Mouse (Mus musculus) hindbrain, embryonic 10.5 days (tissue): ENCODE measurements around the gene Cox7a1. TPM values are rescaled to one million over a fixed set of nuclear protein-coding genes. Genes with fewer than 3 reads are reported as not detected.
A peak's percentile ranks its signal among the peaks of the same experiment; 100 is the strongest.

Experiments
- DNase-seq: peaks from one replicate; pipeline ENCODE4 v3.0.0-alpha.2; 2017; ENCODE audit warnings: low spot score
- H3K27ac ChIP-seq: fragments of 300-500 bp; sonication (generic); 2 replicates; pipeline ENCODE4 v1.5.1; 2016; ENCODE audit warnings: mild to moderate bottlenecking, moderate library complexity
- H3K27me3 ChIP-seq: fragments of 300-500 bp; sonication (generic); 2 replicates; pipeline ENCODE4 v1.6.1; 2016; ENCODE audit warnings: mild to moderate bottlenecking; ENCODE audit not compliant: poor library complexity, insufficient read depth, severe bottlenecking
- H3K36me3 ChIP-seq: fragments of 300-500 bp; sonication (generic); 2 replicates; pipeline ENCODE4 v1.6.1; 2016; ENCODE audit warnings: mild to moderate bottlenecking, moderate library complexity
- H3K4me1 ChIP-seq: fragments of 300-500 bp; sonication (generic); replicated peaks from 2 replicates; pipeline ENCODE4 v1.6.1; 2016; ENCODE audit warnings: mild to moderate bottlenecking
- H3K4me3 ChIP-seq: fragments of 300-500 bp; sonication (generic); 2 replicates; pipeline ENCODE4 v1.5.1; 2016; ENCODE audit warnings: mild to moderate bottlenecking, moderate library complexity
- H3K9me3 ChIP-seq: fragments of 300-500 bp; sonication (generic); 2 replicates; pipeline ENCODE4 v1.6.1; 2016; ENCODE audit warnings: mild to moderate bottlenecking, moderate library complexity
- WGBS: fragments of 180-500 bp; shearing (Covaris S2); methylation state at CpG from one replicate; pipeline ENCODE4 v1.1.7; 2016; 5-methylcytosine and 5-hydroxymethylcytosine counted together
- polyA plus RNA-seq: library from polyadenylated mRNA; unstranded; fragments of >200 nt; fragmentation: Nextera tagmentation; extraction: Ambion mirVana; gene quantifications from 2 replicates; pipeline ENCODE4 v1.2.1, GENCODE M21; 2016

Gene Cox7a1
- polyA plus RNA-seq = 3.8 and 8.2 TPM in 2 replicates

- H3K4me3 ChIP-seq = peak within 1 kb of the TSS; percentile 45
- H3K27me3 ChIP-seq = no peaks in the 10 kb centered on the region
- H3K36me3 ChIP-seq = peaks cover 51% of the 10 kb centered on the region
- H3K4me1 ChIP-seq = peaks cover 15% of the 10 kb centered on the region
- DNase-seq = peak; percentile 82
- H3K27ac ChIP-seq = peak within 1 kb of the TSS; percentile 57
- no peaks in the 10 kb centered on the region for H3K9me3 ChIP-seq
- WGBS = under 1% methylated on average over 11 of the region's 11 CpGs
These were observed at the start of gene Cox7a1 for GRCm38 (mm10) chr7:30183879-30184289. Cox7a1 (plus strand) TSS chr7:30184144.

DNA sequence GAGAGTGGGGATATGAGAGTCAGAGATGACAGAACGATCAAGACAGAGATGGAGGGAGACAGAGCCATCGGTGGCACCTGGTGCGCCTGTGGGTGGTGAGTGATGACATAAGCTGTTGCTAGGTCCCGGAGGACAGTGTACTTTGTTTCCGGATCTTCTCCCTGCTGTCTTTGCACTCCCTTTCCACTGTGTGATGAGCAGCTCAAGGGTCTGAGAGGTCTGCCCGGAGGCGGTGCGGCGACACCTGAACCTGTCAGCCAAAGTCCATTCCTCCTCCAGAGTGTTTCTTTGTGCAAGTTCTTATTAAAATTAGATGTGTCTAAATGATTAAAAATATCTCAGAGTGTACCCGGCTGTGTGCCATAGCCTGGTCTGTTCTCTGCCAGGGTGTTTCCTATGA is 47.1 kb upstream of the Cox7a1 start:
- Histone ChIP-seq H3K9me3 (peaks cover 15% of the 10 kb centered on the region), H3K4me1 (no peaks in the 10 kb centered on the region), H3K27ac (no peak overlapping the region), H3K36me3 (peaks cover 98% of the 10 kb centered on the region), H3K27me3 (no peaks in the 10 kb centered on the region), H3K4me3 (no peak overlapping the region)
- 91% methylated on average over 10 of the region's 10 CpGs for WGBS
- no peak for DNase-seq

DNA sequence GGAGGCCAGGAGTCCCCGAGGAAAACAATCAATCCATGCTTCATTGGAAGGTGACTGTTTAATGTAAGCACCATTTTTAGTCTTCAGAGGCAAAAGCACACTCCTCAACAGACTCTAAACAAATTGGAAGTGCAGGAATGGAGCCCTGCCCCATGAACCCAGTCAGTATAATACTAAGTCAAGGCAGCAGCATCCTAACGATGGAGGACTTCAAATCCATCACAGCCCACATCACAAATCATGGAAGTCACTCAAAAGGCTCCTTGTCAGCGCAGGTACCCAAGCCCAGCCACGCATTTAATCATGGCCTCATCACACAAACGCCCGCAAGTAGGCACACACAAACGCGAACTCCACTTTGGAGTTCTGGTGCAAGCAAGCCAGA is 40.8 kb upstream of the Cox7a1 start:
- H3K36me3 ChIP-seq = peaks cover 67% of the 10 kb centered on the region
- WGBS = 16% methylated on average over 8 of the region's 8 CpGs
- H3K27ac ChIP-seq = peak overlapping the region; percentile 91
- H3K4me3 ChIP-seq = peak overlapping the region; percentile 68
- peaks cover 35% of the 10 kb centered on the region for H3K9me3 ChIP-seq
- H3K27me3 ChIP-seq = no peaks in the 10 kb centered on the region
- DNase-seq = no peak
- H3K4me1 ChIP-seq = peaks cover 5% of the 10 kb centered on the region

DNA sequence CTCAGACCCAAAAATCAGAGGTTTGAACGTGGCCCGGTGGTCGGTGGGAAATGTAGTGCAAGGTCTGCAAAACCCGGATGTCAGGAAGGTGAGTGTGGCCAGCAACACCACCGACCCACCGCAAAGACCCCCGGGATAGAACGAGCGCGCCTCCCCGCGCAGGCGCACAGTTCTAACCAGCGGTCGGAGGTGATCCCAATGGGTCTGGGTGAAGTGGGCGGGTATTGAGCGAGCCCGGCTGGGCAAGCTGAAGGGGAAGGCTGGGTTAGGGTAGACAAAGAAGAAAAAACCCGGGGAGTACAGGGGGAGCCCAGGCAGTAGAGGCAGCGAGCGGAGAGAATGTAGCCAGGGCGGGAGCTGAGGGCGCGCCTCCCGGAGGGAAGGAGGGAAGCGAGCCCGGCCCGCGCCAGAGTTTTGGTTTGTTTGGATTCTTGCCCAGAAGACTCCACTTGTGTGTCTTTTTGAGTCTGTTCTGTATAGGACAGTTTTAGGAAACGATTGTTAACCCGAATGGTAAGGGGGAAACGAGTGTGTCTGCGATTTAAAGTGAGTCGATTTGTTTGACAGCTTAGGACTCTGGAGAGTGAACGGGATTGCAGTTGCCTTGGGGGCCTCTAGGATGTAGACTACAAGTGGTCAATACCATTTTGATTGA is 40.3 kb upstream of the Cox7a1 start:
- peak overlapping the region; percentile 91 for H3K27ac ChIP-seq
- peak overlapping the region; percentile 68 for H3K4me3 ChIP-seq
- peaks cover 67% of the 10 kb centered on the region for H3K36me3 ChIP-seq
- 2% methylated on average over 35 of the region's 35 CpGs for WGBS
- H3K27me3 ChIP-seq = no peaks in the 10 kb centered on the region
- peaks cover 40% of the 10 kb centered on the region for H3K9me3 ChIP-seq
- H3K4me1 ChIP-seq = peaks cover 5% of the 10 kb centered on the region
- peak; percentile 92 for DNase-seq

GRCm38 (mm10) chr7:30147011-30147410 is 36.9 kb upstream of the Cox7a1 start:
- Histone ChIP-seq H3K27ac (no peak overlapping the region), H3K4me3 (no peak overlapping the region), H3K4me1 (peaks cover 5% of the 10 kb centered on the region), H3K9me3 (peaks cover 69% of the 10 kb centered on the region), H3K36me3 (peaks cover 67% of the 10 kb centered on the region), H3K27me3 (no peaks in the 10 kb centered on the region)
- no peak for DNase-seq
- 93% methylated on average over 5 of the region's 5 CpGs for WGBS

DNA sequence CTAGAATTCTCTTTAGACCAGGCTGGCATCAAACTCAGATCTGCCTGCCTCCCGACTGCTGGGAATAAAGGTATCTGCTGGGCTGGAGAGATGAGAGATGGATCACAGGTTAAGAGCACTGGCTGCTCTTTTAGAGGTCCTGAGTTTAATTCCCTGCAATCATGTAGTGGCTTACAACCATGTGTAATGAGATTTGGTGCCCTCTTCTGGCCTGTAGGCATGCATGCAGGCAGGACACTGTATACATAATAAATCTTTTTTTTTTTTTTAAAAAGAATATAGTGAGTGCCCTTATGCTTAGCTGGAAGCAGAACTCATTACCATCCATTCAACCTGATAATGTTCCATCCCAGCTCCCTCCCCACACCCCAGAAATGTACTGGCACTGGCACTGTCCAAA is 29.9 kb upstream of the Cox7a1 start:
- no peak overlapping the region for H3K27ac ChIP-seq
- H3K27me3 ChIP-seq = no peaks in the 10 kb centered on the region
- no peaks in the 10 kb centered on the region for H3K4me1 ChIP-seq
- no peak for DNase-seq
- 95% methylated on average over 1 of the region's 1 CpGs for WGBS
- peaks cover 98% of the 10 kb centered on the region for H3K9me3 ChIP-seq
- H3K36me3 ChIP-seq = peaks cover 95% of the 10 kb centered on the region
- H3K4me3 ChIP-seq = no peak overlapping the region

DNA sequence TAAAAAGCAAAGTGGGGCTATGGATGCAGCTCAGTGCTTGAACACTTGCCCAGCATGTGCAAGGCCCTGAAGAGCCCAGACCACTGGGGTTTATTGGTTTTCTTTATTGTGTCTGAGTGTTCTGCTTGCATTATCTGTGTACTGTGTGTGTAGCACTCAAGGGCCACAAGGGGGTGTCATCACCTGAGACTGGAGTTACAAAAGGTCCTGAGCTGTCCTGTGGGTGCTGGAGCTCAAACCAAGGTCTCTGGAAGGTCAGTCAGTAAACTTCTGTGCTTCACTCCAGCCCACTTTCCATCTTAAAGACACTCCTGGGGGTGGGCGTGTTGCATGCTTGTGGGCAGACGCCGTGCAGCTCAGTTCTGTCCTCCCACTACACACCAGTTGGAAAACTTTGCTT is 28.4 kb upstream of the Cox7a1 start:
- no peak overlapping the region for H3K27ac ChIP-seq
- DNase-seq = no peak
- H3K36me3 ChIP-seq = peaks cover 95% of the 10 kb centered on the region
- H3K27me3 ChIP-seq = no peaks in the 10 kb centered on the region
- WGBS = 97% methylated on average over 3 of the region's 3 CpGs
- H3K9me3 ChIP-seq = peaks cover 98% of the 10 kb centered on the region
- no peak overlapping the region for H3K4me3 ChIP-seq
- no peaks in the 10 kb centered on the region for H3K4me1 ChIP-seq

DNA sequence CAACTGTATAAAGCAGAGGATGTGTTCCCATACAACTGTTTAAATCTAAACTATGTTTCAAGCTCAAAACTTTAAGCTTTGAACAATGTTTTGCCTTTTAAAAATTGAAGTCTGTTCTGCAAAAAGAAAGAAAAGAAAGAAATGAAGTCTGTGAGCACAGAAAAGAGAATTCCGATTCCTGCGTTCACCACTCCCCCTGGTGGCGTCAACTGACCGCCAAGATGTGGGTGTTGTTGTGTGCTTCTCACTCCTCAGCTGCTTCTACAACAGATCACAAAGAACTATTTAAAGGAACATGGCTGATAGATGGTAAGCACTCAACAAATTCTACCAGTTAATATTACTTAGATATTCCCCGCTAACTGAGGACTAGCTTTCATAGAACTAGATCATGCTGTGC is 20.8 kb upstream of the Cox7a1 start:
- WGBS = 98% methylated on average over 5 of the region's 5 CpGs

DNA sequence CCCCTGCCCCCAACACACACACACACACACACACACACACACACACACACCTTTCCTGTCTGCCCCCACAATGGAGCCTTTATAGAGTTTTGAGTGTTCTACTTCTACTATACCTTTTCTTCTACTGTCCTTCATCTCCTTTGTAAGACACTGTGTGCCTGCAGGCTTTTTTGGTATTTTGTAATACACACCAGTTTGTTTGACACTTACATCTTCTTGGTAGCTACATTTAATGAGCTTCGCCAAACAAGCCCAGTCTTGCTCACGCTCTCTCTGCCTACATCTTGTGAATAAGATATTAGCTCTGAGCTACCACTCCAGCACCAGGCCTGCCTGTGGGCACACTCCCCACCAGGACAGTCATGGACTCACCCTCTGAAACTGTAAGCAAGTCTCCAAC is 19.2 kb upstream of the Cox7a1 start:
- Histone ChIP-seq H3K27ac (no peak overlapping the region), H3K4me3 (no peak overlapping the region), H3K36me3 (peaks cover 85% of the 10 kb centered on the region), H3K4me1 (no peaks in the 10 kb centered on the region), H3K27me3 (no peaks in the 10 kb centered on the region), H3K9me3 (peaks cover 85% of the 10 kb centered on the region)
- 95% methylated on average over 2 of the region's 2 CpGs for WGBS
- DNase-seq = no peak

More for the DNA sequence above, 20.8 kb upstream of the Cox7a1 start:
- Histone ChIP-seq H3K27me3 (no peaks in the 10 kb centered on the region), H3K27ac (no peak overlapping the region), H3K4me1 (no peaks in the 10 kb centered on the region), H3K9me3 (peaks cover 99% of the 10 kb centered on the region), H3K36me3 (peaks cover 100% of the 10 kb centered on the region), H3K4me3 (no peak overlapping the region)
- DNase-seq = no peak

DNA sequence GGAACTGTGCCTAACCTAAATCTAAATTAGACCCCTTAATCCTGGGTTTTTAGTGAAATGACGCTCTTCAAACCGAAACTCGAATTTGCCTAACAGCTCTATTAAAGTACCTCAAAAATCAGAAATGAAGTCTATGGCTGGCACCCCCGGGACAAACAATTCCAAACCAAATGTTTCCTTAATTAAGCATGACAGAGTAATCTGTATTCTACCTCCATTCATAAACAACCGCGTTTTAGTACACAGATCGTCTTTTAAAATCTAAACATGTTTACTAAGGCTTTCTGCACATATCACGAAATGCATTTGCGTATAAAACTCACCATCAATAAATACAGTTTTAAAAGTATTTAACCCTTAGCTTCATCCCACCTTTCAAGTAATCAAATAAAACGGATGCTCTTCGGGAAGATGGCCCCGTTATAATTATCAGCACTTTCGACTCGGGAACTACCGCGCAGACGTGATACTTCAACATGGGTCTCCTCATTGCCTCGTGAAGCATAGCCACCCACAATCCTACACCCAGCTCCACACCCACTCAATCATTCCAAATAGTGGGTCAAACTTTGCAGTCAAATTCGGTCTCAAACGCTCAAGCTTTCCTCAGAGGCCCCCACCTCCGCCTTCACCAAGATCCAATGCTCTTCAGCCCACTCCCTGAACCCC is 14.9 kb upstream of the Cox7a1 start:
- H3K27ac ChIP-seq = peak overlapping the region; percentile 97
- 3% methylated on average over 21 of the region's 21 CpGs for WGBS
- H3K36me3 ChIP-seq = peaks cover 54% of the 10 kb centered on the region

GRCm38 (mm10) chr7:30169583-30170282 is 14.2 kb upstream of the Cox7a1 start, which contains the start of gene Zfp146:
Zfp146 (minus strand) TSS chr7:30169750.
- peaks cover 35% of the 10 kb centered on the region for H3K9me3 ChIP-seq
- peaks cover 8% of the 10 kb centered on the region for H3K4me1 ChIP-seq
- peak; percentile 95 for DNase-seq
- no peaks in the 10 kb centered on the region for H3K27me3 ChIP-seq
- peaks cover 49% of the 10 kb centered on the region for H3K36me3 ChIP-seq
- WGBS = under 1% methylated on average over 36 of the region's 36 CpGs
- peak within 1 kb of the TSS; percentile 69 for H3K4me3 ChIP-seq
- H3K27ac ChIP-seq = peak within 1 kb of the TSS; percentile 97

More for the DNA sequence above, 14.9 kb upstream of the Cox7a1 start:
- H3K9me3 ChIP-seq = peaks cover 42% of the 10 kb centered on the region
- H3K4me3 ChIP-seq = peak overlapping the region; percentile 69
- H3K27me3 ChIP-seq = no peaks in the 10 kb centered on the region
- DNase-seq = no peak
- peaks cover 8% of the 10 kb centered on the region for H3K4me1 ChIP-seq

GRCm38 (mm10) chr7:30170283-30170951 is 13.5 kb upstream of the Cox7a1 start:
- H3K4me1 ChIP-seq = peaks cover 8% of the 10 kb centered on the region
- H3K9me3 ChIP-seq = peaks cover 28% of the 10 kb centered on the region
- DNase-seq = no peak
- 29% methylated on average over 11 of the region's 11 CpGs for WGBS
- H3K36me3 ChIP-seq = peaks cover 42% of the 10 kb centered on the region
- peak overlapping the region; percentile 97 for H3K27ac ChIP-seq
- H3K4me3 ChIP-seq = peak overlapping the region; percentile 69
- no peaks in the 10 kb centered on the region for H3K27me3 ChIP-seq
